Mouse (Mus musculus) hindbrain, embryonic 16.5 days (tissue): Measurements from ENCODE around the gene Ogfrl1. TPM values are rescaled to one million over a fixed set of nuclear protein-coding genes. Genes with fewer than 3 reads are reported as not detected.

Experiments
- ATAC-seq: fragments of 200-750 bp; cut with Nextera tagmentation; 2 replicates; pipeline ENCODE4 v1.8.0; 2017; ENCODE audit warnings: moderate TSS enrichment, moderate library complexity
- H3K27ac ChIP-seq: fragments of 300-500 bp; sonication (generic); 2 replicates; pipeline ENCODE4 v1.5.1; 2014; ENCODE audit warnings: low read depth, mild to moderate bottlenecking, control low read depth, low read length, moderate library complexity
- H3K27me3 ChIP-seq: fragments of 300-500 bp; sonication (generic); replicated peaks from 2 replicates; pipeline ENCODE4 v1.6.1; 2014; ENCODE audit warnings: low read length; ENCODE audit not compliant: control insufficient read depth, insufficient read depth
- H3K36me3 ChIP-seq: fragments of 300-500 bp; sonication (generic); 2 replicates; pipeline ENCODE4 v1.6.1; 2014; ENCODE audit warnings: mild to moderate bottlenecking, low read length, moderate library complexity, mixed read lengths; ENCODE audit not compliant: control insufficient read depth, insufficient read depth
- H3K4me1 ChIP-seq: fragments of 300-500 bp; sonication (generic); 2 replicates; pipeline ENCODE4 v1.6.1; 2014; ENCODE audit warnings: low read depth, low read length; ENCODE audit not compliant: control insufficient read depth, insufficient read depth
- H3K4me2 ChIP-seq: fragments of 300-500 bp; sonication (generic); 2 replicates; pipeline ENCODE4 v1.6.1; 2014; ENCODE audit warnings: mild to moderate bottlenecking, low read length, control low read depth, moderate library complexity
- H3K4me3 ChIP-seq: fragments of 300-500 bp; sonication (generic); 2 replicates; pipeline ENCODE4 v1.5.1; 2014; ENCODE audit warnings: mild to moderate bottlenecking, low read length, control low read depth, moderate library complexity
- H3K9ac ChIP-seq: fragments of 300-500 bp; sonication (generic); 2 replicates; pipeline ENCODE4 v1.6.1; 2014; ENCODE audit warnings: low read depth, mild to moderate bottlenecking, control low read depth, low read length, moderate library complexity
- H3K9me3 ChIP-seq: fragments of 300-500 bp; sonication (generic); 2 replicates; pipeline ENCODE4 v1.6.1; 2014; ENCODE audit warnings: mild to moderate bottlenecking, low read length, moderate library complexity; ENCODE audit not compliant: control insufficient read depth
- whole genome bisulfite sequencing: fragments of 180-500 bp; shearing (Covaris S2); extraction: QIAGEN DNeasy Blood & Tissue Kit; methylation state at CpG from one replicate; pipeline ENCODE4 v1.1.7; 2014; 5-methylcytosine and 5-hydroxymethylcytosine counted together
- polyA plus RNA-seq: library from polyadenylated mRNA; unstranded; fragments of >200 nt; fragmentation: Nextera tagmentation; extraction: Ambion mirVana; gene quantifications from 2 replicates; pipeline ENCODE4 v1.2.1, GENCODE M21; 2015

Gene Ogfrl1
- polyA plus RNA-seq, 1 experiment from 2014 or later, result 9.4 TPM

GRCm38 (mm10) chr1:23379321-23379720 is 18.3 kb downstream of the Ogfrl1 start:
- no peak for ATAC-seq
- no peaks in the 10 kb centered on the region for H3K27me3 ChIP-seq
- peak overlapping the region; percentile 28 for H3K4me3 ChIP-seq
- peak overlapping the region; percentile 95 for H3K4me2 ChIP-seq
- no peak overlapping the region for H3K27ac ChIP-seq
- WGBS, result 18% methylated on average over 6 of the region's 6 CpGs
- H3K4me1 ChIP-seq, result peaks cover 31% of the 10 kb centered on the region
- H3K9me3 ChIP-seq, result no peaks in the 10 kb centered on the region
- H3K36me3 ChIP-seq, result peaks cover 8% of the 10 kb centered on the region; the same call in 1 of the 2 replicates
- no peak overlapping the region for H3K9ac ChIP-seq

- WGBS, result 82% methylated on average over 13 of the region's 13 CpGs
- ATAC-seq, result no peak
- peaks cover 8% of the 10 kb centered on the region; the same call in 1 of the 2 replicates for H3K36me3 ChIP-seq
Observed at GRCm38 (mm10) chr1:23377572-23377971, 20.0 kb downstream of the Ogfrl1 start.

GRCm38 (mm10) chr1:23374156-23374555 is 23.4 kb downstream of the Ogfrl1 start:
- no peak for ATAC-seq
- 72% methylated on average over 4 of the region's 4 CpGs for WGBS
- Histone ChIP-seq H3K4me2 (no peak overlapping the region), H3K27ac (no peak overlapping the region), H3K4me3 (no peak overlapping the region), H3K36me3 (peaks cover 9% of the 10 kb centered on the region; the same call in 1 of the 2 replicates), H3K9ac (no peak overlapping the region), H3K27me3 (no peaks in the 10 kb centered on the region), H3K9me3 (no peaks in the 10 kb centered on the region), H3K4me1 (peaks cover 4% of the 10 kb centered on the region)

More at GRCm38 (mm10) chr1:23377572-23377971, 20.0 kb downstream of the Ogfrl1 start:
- H3K27me3 ChIP-seq, result no peaks in the 10 kb centered on the region
- H3K9ac ChIP-seq, result no peak overlapping the region
- peaks cover 31% of the 10 kb centered on the region for H3K4me1 ChIP-seq
- H3K4me2 ChIP-seq, result no peak overlapping the region
- H3K4me3 ChIP-seq, result no peak overlapping the region
- no peak overlapping the region for H3K27ac ChIP-seq
- H3K9me3 ChIP-seq, result no peaks in the 10 kb centered on the region

GRCm38 (mm10) chr1:23365614-23366013 is 32.0 kb downstream of the Ogfrl1 start:
- H3K4me1 ChIP-seq, result no peaks in the 10 kb centered on the region
- peaks cover 4% of the 10 kb centered on the region; the same call in 1 of the 2 replicates for H3K36me3 ChIP-seq
- ATAC-seq, result no peak
- H3K4me3 ChIP-seq, result no peak overlapping the region
- 87% methylated on average over 2 of the region's 2 CpGs for WGBS
- H3K9me3 ChIP-seq, result no peaks in the 10 kb centered on the region
- H3K27me3 ChIP-seq, result no peaks in the 10 kb centered on the region
- no peak overlapping the region for H3K4me2 ChIP-seq
- no peak overlapping the region for H3K27ac ChIP-seq
- no peak overlapping the region for H3K9ac ChIP-seq

GRCm38 (mm10) chr1:23352895-23353294 is 44.7 kb downstream of the Ogfrl1 start:
- no peaks in the 10 kb centered on the region for H3K9me3 ChIP-seq
- H3K4me2 ChIP-seq, result no peak overlapping the region
- H3K9ac ChIP-seq, result no peak overlapping the region
- H3K27ac ChIP-seq, result no peak overlapping the region
- ATAC-seq, result no peak
- WGBS, result 90% methylated on average over 6 of the region's 6 CpGs
- no peak overlapping the region for H3K4me3 ChIP-seq
- no peaks in the 10 kb centered on the region for H3K27me3 ChIP-seq
- no peaks in the 10 kb centered on the region for H3K4me1 ChIP-seq
- H3K36me3 ChIP-seq, result no peaks in the 10 kb centered on the region

- no peaks in the 10 kb centered on the region for H3K27me3 ChIP-seq
- H3K9ac ChIP-seq, result no peak overlapping the region
- no peaks in the 10 kb centered on the region for H3K36me3 ChIP-seq
- no peak overlapping the region for H3K4me2 ChIP-seq
- ATAC-seq, result peak; percentile 88
- H3K4me3 ChIP-seq, result no peak overlapping the region
- H3K4me1 ChIP-seq, result no peaks in the 10 kb centered on the region
- no peaks in the 10 kb centered on the region for H3K9me3 ChIP-seq
- WGBS, result 77% methylated on average over 4 of the region's 4 CpGs
- H3K27ac ChIP-seq, result no peak overlapping the region
Observed at GRCm38 (mm10) chr1:23351756-23352155, 45.8 kb downstream of the Ogfrl1 start.

GRCm38 (mm10) chr1:23345633-23346032 is 51.9 kb downstream of the Ogfrl1 start:
- Histone ChIP-seq H3K4me2 (no peak overlapping the region), H3K9ac (no peak overlapping the region), H3K4me3 (no peak overlapping the region), H3K4me1 (no peaks in the 10 kb centered on the region), H3K27me3 (no peaks in the 10 kb centered on the region), H3K36me3 (no peaks in the 10 kb centered on the region), H3K9me3 (no peaks in the 10 kb centered on the region), H3K27ac (no peak overlapping the region)
- no peak for ATAC-seq
- 85% methylated on average over 3 of the region's 3 CpGs for WGBS

- 67% methylated on average over 4 of the region's 4 CpGs for WGBS
Observed at GRCm38 (mm10) chr1:23342864-23343263, 54.7 kb downstream of the Ogfrl1 start.

GRCm38 (mm10) chr1:23342224-23342623 is 55.3 kb downstream of the Ogfrl1 start:
- WGBS, result 72% methylated on average over 3 of the region's 3 CpGs
- no peak for ATAC-seq
- H3K9ac ChIP-seq, result no peak overlapping the region
- H3K4me1 ChIP-seq, result no peaks in the 10 kb centered on the region
- H3K27ac ChIP-seq, result no peak overlapping the region
- no peak overlapping the region for H3K4me2 ChIP-seq
- H3K4me3 ChIP-seq, result no peak overlapping the region
- H3K36me3 ChIP-seq, result no peaks in the 10 kb centered on the region
- no peaks in the 10 kb centered on the region for H3K9me3 ChIP-seq
- no peaks in the 10 kb centered on the region for H3K27me3 ChIP-seq

More at GRCm38 (mm10) chr1:23342864-23343263, 54.7 kb downstream of the Ogfrl1 start:
- Histone ChIP-seq H3K4me3 (no peak overlapping the region), H3K36me3 (no peaks in the 10 kb centered on the region), H3K4me1 (no peaks in the 10 kb centered on the region), H3K4me2 (no peak overlapping the region), H3K27me3 (no peaks in the 10 kb centered on the region), H3K27ac (no peak overlapping the region), H3K9ac (no peak overlapping the region), H3K9me3 (no peaks in the 10 kb centered on the region)
- ATAC-seq, result no peak
